Mouse (Mus musculus) E14TG2a.4 (cell line): ENCODE data around the gene Alk.

Experiments used
- CTCF ChIP-seq: conservative IDR thresholded peaks from 2 replicates; pipeline ENCODE4 v1.5.1; 2014; ENCODE audit warnings: low read length
- NANOG ChIP-seq: IDR thresholded peaks from 2 replicates; pipeline ENCODE4 v1.6.1; 2014; ENCODE audit warnings: borderline replicate concordance, low read length, mixed read lengths
- POU5F1 ChIP-seq: IDR thresholded peaks from 2 replicates; pipeline ENCODE4 v1.6.1; 2014; ENCODE audit warnings: low read length, borderline replicate concordance

DNA sequence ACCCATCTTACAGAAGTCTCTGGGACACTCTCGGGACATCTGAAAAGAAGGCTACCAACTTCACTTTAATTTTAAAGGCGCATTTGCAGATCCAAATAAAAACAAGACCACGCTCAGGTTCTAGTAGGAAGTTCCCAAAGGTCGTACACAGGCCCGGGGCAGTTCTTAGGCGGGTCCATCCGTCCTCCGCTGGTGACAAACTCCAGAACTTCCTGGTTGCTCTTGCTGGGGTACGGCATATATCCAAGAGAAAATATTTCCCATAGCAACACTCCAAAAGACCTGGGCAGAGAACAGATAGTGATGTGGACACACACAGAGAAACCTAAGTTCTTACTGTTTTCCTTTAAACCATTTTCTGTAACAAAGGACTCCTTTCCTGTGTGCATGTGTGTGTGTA lies 729.6 kb downstream of the Alk start:
- TF ChIP-seq CTCF = no peak
- no peak for TF ChIP-seq POU5F1
- no peak for TF ChIP-seq NANOG
